Mouse (Mus musculus): ENCODE measurements around the gene 1700008P02Rik.
"Not testable (repeated sequence)": the region's sequence is repeated elsewhere in the genome, so short reads cannot be mapped to it uniquely, and the experiment has no call there.

The 1700008P02Rik gene

DNA sequence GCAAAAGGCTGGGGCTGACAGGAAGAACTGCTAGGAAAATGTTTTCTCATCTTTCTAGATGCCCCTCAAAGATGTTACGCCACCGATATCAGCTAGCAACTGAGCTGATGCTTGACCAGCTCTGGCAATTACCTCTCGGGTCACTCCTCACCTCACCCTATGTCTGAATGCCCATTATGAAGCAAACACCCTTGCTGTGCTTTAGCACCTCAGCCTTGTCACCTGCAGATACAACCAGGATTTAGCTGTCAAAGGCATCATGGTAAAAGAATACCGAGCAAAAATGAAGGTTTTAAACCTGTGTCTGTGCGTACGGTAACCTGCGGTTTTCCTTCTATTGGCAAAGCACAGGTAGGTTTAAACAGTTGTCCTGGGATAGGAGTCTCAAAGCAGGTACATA is at the start of gene 1700008P02Rik:
Gene 1700008P02Rik, minus strand, starts transcription at position 101 of the 400 bp plus-strand sequence.
- no peak for DNase-seq (ENCODE audit: low spot score)

GRCm38 (mm10) chr3:6649411-6649810 is 29.2 kb upstream of the 1700008P02Rik start:
- DNase-seq (ENCODE audit: low spot score): no peak

- not testable (repeated sequence) for DNase-seq (ENCODE audit: low spot score)
Observed at GRCm38 (mm10) chr3:6638151-6638550, 17.9 kb upstream of the 1700008P02Rik start.

DNA sequence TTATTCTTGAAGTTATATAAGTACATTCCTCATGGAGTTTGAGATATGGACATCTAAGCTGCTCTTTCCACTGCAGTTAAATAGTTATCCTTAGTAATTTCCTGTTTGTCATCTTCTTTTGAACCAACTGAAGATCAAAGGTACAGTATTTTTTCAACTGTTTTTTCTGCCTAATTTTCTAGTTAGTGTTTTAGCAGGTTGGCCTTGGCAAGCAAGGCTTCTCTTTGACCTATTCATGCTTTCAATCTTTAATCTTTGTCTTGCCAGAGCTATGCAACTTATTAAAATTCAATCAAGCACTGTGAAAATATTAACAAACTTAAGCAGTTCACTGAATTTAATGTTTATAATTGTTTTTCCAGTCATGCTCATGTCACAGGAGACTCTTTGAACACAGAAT is 14.0 kb upstream of the 1700008P02Rik start:
- no peak for DNase-seq (ENCODE audit: low spot score)

DNA sequence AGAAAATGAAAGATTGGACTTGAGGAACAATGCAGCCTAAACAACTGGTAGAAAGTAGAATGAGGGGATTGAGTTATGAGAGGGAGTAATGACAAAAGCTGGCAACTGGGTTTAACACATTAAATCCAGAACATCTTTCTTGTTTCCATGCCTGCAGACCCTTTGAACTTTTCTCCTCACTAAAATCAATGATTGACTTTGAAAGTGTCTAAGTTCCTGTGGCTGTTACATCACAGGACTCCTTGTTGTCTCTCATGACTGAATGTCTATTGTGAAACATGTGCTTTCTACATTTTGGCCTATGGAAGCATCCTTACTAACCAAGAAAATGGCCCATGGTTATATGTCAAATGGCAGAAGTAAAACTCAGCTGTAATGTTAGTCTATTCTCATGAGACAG is 2.4 kb downstream of the 1700008P02Rik start:
- no peak for DNase-seq (ENCODE audit: low spot score)
